Mouse (Mus musculus): ENCODE results near the gene Igdcc4. TPM values are rescaled to one million over a fixed set of nuclear protein-coding genes. Genes with fewer than 3 reads are reported as not detected.
A peak's percentile ranks its signal among the peaks of the same experiment; 100 is the strongest.

The Igdcc4 gene
- polyA plus RNA-seq, 1 experiment from 2014 or later: 10.4 TPM

DNA sequence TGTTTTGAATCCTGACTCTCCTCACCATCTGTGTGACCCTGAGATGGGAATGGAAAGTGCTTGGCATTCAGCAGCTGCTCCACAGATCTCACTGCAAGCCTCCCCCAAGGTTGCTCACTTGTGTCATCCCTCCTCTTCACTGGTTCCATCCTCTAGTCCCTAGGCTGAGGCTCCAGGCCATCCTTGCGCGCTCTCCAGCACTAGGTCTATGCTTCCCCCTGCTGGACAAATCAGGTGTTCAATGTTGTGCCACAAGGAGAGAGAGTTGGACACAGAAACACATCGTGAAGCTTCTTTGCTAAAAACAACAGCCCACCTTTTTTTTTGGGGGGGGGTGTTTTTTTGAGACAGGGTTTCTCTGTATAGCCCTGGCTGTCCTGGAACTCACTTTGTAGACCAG lies 19.6 kb downstream of the Igdcc4 start:
- Histone ChIP-seq H3K36me3 (peaks cover 20% of the 10 kb centered on the region), H3K4me1 (replicated peaks) (peaks cover 23% of the 10 kb centered on the region), H3K9me3 (no peaks in the 10 kb centered on the region), H3K4me3 (no peak overlapping the region), H3K27me3 (ENCODE audit: insufficient read depth, poor library complexity, severe bottlenecking) (peaks cover 46% of the 10 kb centered on the region), H3K27ac (no peak overlapping the region)
- peak; percentile 80 for DNase-seq (ENCODE audit: low spot score)
- 8% methylated on average over 3 of the region's 3 CpGs for WGBS

DNA sequence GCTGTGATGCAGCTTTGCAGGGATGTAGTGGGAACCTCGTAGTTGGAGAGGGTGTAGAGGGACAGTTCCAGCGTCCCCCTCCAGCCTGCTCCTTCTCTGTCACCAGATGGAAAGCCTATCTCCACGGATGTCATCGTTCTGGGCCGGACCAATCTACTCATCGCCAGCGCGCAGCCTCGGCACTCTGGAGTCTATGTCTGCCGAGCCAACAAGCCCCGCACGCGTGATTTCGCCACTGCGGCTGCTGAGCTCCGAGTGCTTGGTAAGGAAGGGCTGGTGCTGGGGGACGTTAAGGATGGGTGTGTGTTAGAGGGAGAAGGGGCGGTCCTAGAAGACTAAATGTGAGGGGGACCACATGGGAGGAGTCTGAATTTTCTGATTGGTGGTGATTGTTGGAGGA lies 21.3 kb downstream of the Igdcc4 start:
- no peak for DNase-seq (ENCODE audit: low spot score)
- Histone ChIP-seq H3K4me3 (peak overlapping the region; percentile 16), H3K36me3 (peaks cover 27% of the 10 kb centered on the region), H3K27ac (0 out of 2 replicates have a peak overlapping the region, but pooled peaks have one; percentile 23), H3K4me1 (replicated peaks) (peaks cover 23% of the 10 kb centered on the region), H3K9me3 (no peaks in the 10 kb centered on the region), H3K27me3 (ENCODE audit: insufficient read depth, poor library complexity, severe bottlenecking) (peaks cover 50% of the 10 kb centered on the region)
- WGBS: 18% methylated on average over 18 of the region's 18 CpGs

DNA sequence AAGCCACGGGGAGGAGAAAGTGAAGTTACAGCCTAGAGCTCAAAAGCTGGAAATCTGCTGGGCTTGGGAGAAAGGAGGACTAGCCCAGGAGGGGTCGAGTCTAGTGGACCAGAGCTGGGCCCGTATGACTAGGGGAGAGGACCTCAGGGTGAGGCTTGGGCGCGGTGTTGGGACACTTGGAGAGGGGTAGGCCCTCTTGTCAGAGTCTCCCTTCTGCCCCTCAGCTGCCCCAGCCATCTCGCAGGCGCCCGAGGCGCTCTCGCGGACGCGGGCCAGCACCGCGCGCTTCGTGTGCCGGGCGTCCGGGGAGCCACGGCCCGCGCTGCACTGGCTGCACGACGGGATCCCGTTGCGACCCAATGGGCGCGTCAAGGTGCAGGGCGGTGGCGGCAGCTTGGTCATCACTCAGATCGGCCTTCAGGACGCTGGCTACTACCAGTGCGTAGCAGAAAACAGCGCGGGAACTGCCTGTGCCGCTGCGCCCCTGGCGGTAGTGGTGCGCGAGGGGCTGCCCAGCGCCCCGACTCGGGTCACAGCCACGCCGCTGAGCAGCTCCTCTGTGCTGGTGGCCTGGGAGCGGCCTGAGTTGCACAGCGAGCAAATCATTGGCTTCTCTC lies 22.4 kb downstream of the Igdcc4 start:
- peaks cover 20% of the 10 kb centered on the region for H3K36me3 ChIP-seq
- H3K27me3 ChIP-seq (ENCODE audit: insufficient read depth, poor library complexity, severe bottlenecking): peaks cover 50% of the 10 kb centered on the region
- DNase-seq (ENCODE audit: low spot score): peak; percentile 90
- H3K4me1 ChIP-seq (replicated peaks): peaks cover 34% of the 10 kb centered on the region
- H3K4me3 ChIP-seq: peak overlapping the region; percentile 58
- 2% methylated on average over 48 of the region's 48 CpGs for WGBS
- H3K27ac ChIP-seq: peak overlapping the region; percentile 88
- no peaks in the 10 kb centered on the region for H3K9me3 ChIP-seq

DNA sequence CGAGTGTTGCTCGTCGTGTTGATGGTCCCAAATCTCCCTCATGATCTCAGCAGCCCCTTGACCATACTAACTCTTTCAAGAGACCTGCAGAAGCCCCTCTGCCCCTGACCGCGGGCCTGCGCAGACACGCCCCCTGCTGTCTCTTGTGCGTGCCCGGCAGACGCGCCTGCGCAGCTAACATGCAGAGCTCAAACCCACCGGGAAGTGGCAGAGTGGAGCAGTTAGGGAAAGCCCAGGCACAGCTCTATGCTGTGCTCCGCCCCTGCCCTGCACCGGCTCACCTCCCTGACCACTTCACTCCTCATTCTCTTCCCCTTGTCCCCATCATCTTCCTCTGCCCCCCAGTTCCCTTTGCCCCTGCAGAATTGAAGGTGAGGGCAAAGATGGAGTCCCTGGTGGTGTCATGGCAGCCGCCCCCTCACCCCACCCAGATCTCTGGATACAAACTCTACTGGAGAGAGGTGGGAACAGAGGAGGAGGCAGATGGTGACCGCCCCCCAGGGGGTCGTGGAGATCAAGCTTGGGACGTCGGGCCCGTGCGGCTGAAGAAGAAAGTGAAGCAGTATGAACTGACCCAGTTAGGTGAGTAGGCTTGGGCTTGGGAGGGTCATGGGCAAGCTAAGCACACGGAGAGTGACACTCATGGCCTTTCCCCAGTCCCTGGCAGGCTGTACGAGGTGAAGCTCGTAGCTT lies 27.0 kb downstream of the Igdcc4 start:
- Histone ChIP-seq H3K9me3 (no peaks in the 10 kb centered on the region), H3K4me1 (replicated peaks) (peaks cover 34% of the 10 kb centered on the region), H3K27ac (peak overlapping the region; percentile 78), H3K36me3 (peaks cover 22% of the 10 kb centered on the region; the same call in 1 of the 2 replicates), H3K27me3 (ENCODE audit: insufficient read depth, poor library complexity, severe bottlenecking) (peaks cover 37% of the 10 kb centered on the region), H3K4me3 (peak overlapping the region; percentile 46)
- peak; percentile 85 for DNase-seq (ENCODE audit: low spot score)
- WGBS: 6% methylated on average over 25 of the region's 25 CpGs

DNA sequence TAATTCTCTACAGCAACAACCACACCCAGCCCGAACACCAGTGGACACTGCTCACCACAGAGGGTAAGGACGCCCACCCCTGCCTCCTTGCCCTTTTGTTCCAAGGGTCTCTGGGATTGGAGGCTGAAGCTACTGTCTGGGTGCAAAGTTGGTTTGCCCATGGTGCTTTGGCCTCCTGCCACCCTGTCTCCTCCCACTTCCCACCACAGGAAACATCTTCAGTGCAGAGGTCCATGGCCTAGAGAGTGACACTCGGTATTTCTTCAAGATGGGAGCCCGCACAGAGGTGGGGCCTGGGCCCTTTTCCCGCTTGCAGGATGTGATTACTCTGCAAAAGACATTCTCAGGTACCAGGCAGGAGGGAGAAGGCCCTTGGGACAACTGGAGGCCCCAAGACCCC lies 30.4 kb downstream of the Igdcc4 start:
- Histone ChIP-seq H3K27me3 (ENCODE audit: insufficient read depth, poor library complexity, severe bottlenecking) (peaks cover 32% of the 10 kb centered on the region), H3K27ac (peak overlapping the region; percentile 66), H3K9me3 (no peaks in the 10 kb centered on the region), H3K4me1 (replicated peaks) (peaks cover 53% of the 10 kb centered on the region), H3K4me3 (no peak overlapping the region), H3K36me3 (peaks cover 22% of the 10 kb centered on the region)
- DNase-seq (ENCODE audit: low spot score): no peak
- WGBS: 81% methylated on average over 5 of the region's 5 CpGs

DNA sequence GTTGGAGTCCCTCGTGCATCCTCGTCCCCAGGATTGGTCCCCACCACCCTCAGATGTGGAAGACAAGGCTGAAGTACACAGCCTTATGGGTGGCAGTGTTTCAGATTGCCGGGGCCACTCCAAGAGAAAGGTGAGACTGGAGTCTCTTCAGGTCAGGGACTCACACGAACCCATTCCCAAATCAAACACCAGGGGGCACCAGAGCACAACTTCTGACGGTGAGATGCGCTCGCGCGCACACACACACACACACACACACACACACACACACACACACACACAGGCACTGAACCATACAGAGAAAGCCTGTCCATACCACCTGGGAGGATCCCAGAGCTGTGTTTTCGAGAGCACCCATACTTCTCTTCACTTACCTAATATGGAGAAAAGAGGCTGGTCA lies 32.5 kb downstream of the Igdcc4 start:
- Histone ChIP-seq H3K4me3 (no peak overlapping the region), H3K36me3 (peaks cover 16% of the 10 kb centered on the region), H3K27ac (peak overlapping the region; percentile 80), H3K4me1 (replicated peaks) (peaks cover 53% of the 10 kb centered on the region), H3K9me3 (no peaks in the 10 kb centered on the region), H3K27me3 (ENCODE audit: insufficient read depth, poor library complexity, severe bottlenecking) (peaks cover 32% of the 10 kb centered on the region)
- 6% methylated on average over 10 of the region's 10 CpGs for WGBS
- peak; percentile 88 for DNase-seq (ENCODE audit: low spot score)

DNA sequence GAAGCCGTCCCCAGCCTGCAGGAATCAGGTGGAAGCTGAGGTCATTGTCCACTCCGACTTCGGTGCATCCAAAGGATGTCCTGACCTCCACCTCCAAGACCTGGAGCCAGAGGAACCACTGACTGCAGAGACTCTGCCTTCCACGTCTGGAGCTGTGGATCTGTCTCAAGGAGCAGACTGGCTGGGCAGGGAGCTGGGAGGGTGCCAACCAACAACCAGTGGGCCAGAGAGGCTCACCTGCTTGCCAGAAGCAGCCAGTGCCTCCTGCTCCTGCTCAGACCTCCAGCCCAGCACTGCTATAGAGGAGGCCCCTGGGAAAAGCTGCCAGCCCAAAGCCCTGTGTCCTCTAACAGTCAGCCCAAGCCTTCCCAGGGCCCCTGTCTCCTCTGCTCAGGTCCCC lies 33.8 kb downstream of the Igdcc4 start:
- Histone ChIP-seq H3K27me3 (ENCODE audit: insufficient read depth, poor library complexity, severe bottlenecking) (peaks cover 32% of the 10 kb centered on the region), H3K9me3 (no peaks in the 10 kb centered on the region), H3K4me3 (no peak overlapping the region), H3K36me3 (peaks cover 16% of the 10 kb centered on the region), H3K4me1 (replicated peaks) (peaks cover 65% of the 10 kb centered on the region), H3K27ac (peak overlapping the region; percentile 80)
- DNase-seq (ENCODE audit: low spot score): no peak
- 86% methylated on average over 4 of the region's 4 CpGs for WGBS

DNA sequence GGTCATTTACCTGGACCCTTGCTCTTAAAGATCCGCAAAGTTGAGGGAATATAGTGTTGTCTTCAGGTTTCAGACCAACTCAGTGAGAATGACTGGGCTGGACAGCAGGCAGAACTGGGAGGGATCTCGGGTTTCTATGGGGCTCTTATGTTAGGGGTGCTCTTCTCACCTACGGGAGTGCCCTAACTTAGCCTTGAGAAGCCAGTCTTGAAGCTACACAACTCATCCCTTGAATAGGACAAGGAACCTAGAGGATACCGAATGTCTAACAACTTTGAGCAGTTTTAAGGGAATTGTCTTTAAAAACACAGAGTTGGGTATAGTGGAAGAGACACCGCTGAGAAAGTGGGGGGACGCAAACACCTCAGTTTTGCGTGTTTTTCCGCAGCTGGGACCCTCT lies 39.2 kb downstream of the Igdcc4 start:
- peaks cover 38% of the 10 kb centered on the region for H3K36me3 ChIP-seq
- WGBS: 2% methylated on average over 8 of the region's 8 CpGs
- H3K4me1 ChIP-seq (replicated peaks): peaks cover 79% of the 10 kb centered on the region
- peaks cover 9% of the 10 kb centered on the region for H3K27me3 ChIP-seq (ENCODE audit: insufficient read depth, poor library complexity, severe bottlenecking)
- no peak for DNase-seq (ENCODE audit: low spot score)
- H3K4me3 ChIP-seq: peak overlapping the region; percentile 77
- no peaks in the 10 kb centered on the region for H3K9me3 ChIP-seq
- peak overlapping the region; percentile 98 for H3K27ac ChIP-seq

DNA sequence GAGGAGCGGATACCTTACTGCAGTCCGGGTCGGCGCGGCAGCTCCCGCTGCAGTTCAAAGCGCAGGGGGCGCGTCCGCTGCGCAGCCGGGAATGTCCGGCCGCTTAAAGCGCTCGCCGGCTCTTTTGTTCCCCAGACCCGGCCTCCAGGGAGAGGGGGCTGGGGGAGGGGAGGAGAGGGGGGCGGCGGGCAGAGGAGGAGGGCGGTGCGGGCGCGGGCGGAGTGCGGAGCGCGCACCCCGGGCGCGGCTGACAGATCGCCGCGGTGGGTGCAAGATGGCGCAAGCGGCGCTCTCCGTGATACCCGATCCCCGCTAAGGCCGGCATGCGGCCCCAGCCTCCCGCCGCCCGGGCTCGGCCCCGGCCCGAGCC lies 39.6 kb downstream of the Igdcc4 start, which contains the start of gene Igdcc3:
Gene Igdcc3, plus strand, starts transcription at position 254 of the 370 bp plus-strand sequence.
- peak; percentile 89 for DNase-seq (ENCODE audit: low spot score)
- under 1% methylated on average over 45 of the region's 48 CpGs for WGBS
- peaks cover 38% of the 10 kb centered on the region for H3K36me3 ChIP-seq
- peak within 1 kb of the TSS; percentile 77 for H3K4me3 ChIP-seq
- H3K4me1 ChIP-seq (replicated peaks): peaks cover 79% of the 10 kb centered on the region
- H3K27me3 ChIP-seq (ENCODE audit: insufficient read depth, poor library complexity, severe bottlenecking): peaks cover 5% of the 10 kb centered on the region; the same call in 1 of the 2 replicates
- H3K9me3 ChIP-seq: no peaks in the 10 kb centered on the region
- peak within 1 kb of the TSS; percentile 98 for H3K27ac ChIP-seq

DNA sequence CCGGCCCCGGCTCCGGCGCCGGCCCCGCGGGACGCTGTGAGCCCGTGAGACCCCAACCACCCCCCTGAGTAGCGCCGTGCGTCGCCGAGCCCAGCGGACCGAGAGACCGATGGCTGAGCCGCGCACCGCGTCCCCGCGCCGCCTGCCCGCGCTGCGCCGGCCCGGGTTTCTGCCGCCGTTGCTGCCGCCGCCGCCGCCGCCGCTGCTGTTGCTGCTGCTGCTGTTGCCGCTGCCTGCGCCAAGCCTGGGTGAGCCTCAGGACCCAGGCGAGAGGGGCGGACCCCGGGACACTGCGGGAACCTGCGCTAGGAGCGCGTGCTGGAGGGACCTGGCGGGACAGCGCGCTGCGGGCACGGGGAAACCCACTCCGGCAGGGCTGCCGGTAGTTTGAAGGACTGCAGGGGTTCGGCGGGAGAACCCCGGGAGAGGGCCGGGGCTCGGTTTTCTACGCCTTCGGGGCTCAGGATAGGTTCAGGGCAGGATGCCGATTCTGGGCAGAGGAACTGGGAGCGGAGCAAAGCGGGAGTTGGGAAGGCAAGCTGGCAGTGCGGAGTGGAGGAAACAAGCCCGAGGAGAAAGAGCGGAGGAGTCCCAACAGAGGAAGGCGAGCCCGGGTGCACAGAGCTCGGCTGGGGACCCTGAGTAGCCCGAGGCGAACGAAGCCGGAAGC lies 40.2 kb downstream of the Igdcc4 start:
- Histone ChIP-seq H3K4me1 (replicated peaks) (peaks cover 79% of the 10 kb centered on the region), H3K27me3 (ENCODE audit: insufficient read depth, poor library complexity, severe bottlenecking) (0 out of 2 replicates have a peak, but pooled peaks cover under 1% of the 10 kb centered on the region), H3K9me3 (no peaks in the 10 kb centered on the region), H3K27ac (peak overlapping the region; percentile 98), H3K36me3 (peaks cover 41% of the 10 kb centered on the region), H3K4me3 (peak overlapping the region; percentile 77)
- DNase-seq (ENCODE audit: low spot score): peak; percentile 71
- WGBS: under 1% methylated on average over 73 of the region's 73 CpGs

DNA sequence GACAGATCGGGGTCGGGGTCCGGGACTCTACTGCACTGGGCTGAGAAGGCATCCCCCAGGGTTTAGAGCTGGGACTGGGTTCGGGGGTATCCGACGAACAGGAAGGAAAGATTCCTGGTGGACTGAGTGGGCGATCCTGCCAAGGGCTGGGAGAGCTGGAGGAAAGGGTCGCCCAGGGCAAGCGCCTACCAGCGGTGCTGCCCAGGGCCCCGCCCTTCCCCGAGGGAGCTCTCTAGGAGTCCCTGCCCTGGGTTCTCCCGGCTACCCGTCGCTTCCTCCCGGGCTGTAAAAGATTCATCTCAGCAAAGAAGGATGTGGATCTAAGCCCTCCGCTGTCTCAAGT lies 40.7 kb downstream of the Igdcc4 start:
- H3K4me1 ChIP-seq (replicated peaks): peaks cover 79% of the 10 kb centered on the region
- H3K36me3 ChIP-seq: peaks cover 46% of the 10 kb centered on the region
- 0% methylated on average over 17 of the region's 17 CpGs for WGBS
- no peak for DNase-seq (ENCODE audit: low spot score)
- H3K27ac ChIP-seq: peak overlapping the region; percentile 98
- H3K27me3 ChIP-seq (ENCODE audit: insufficient read depth, poor library complexity, severe bottlenecking): no peaks in the 10 kb centered on the region
- H3K4me3 ChIP-seq: peak overlapping the region; percentile 77
- no peaks in the 10 kb centered on the region for H3K9me3 ChIP-seq

DNA sequence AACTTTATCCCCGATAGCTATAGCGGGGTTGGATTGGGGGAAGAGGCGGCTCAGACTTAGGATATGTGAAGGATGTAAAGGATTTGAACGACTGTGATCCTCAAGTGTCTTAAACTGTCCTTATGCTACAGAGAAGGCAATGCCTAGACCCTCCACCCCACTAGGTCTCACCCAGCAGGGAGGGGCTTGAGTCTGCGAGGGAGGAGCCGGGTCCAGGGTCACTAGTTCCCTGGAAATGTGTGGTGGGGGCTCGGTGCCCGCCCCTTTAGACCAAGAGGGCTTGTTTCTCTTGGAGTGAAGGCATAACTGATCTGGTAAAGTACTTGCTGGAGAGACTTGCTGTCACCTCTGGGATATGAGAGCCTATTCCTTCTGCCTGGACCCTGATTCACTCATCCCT lies 41.1 kb downstream of the Igdcc4 start:
- Histone ChIP-seq H3K4me1 (replicated peaks) (peaks cover 80% of the 10 kb centered on the region), H3K27ac (peak overlapping the region; percentile 98), H3K4me3 (peak overlapping the region; percentile 77), H3K36me3 (peaks cover 51% of the 10 kb centered on the region), H3K9me3 (no peaks in the 10 kb centered on the region), H3K27me3 (ENCODE audit: insufficient read depth, poor library complexity, severe bottlenecking) (no peaks in the 10 kb centered on the region)
- DNase-seq (ENCODE audit: low spot score): peak; percentile 75
- WGBS: under 1% methylated on average over 8 of the region's 8 CpGs

DNA sequence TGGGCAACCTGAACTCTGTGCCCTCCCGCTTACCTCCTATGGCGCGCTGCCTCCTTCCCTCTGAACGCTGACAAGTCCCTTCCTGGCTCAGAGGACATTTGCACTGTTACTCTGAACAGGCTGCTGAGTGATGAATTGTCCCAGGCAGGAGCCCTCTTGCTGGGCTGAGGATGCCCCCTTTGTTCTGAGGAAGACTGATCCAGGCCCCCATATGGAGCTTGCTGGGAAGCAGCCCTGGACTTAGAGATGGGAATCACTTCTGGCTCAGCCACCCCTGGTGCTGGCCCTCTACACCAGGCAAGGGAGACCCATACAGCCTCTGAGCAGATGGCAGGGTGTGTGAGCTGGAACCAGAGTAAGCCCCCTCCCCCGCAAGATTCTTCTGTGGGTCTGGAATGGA lies 44.7 kb downstream of the Igdcc4 start:
- H3K27me3 ChIP-seq (ENCODE audit: insufficient read depth, poor library complexity, severe bottlenecking): no peaks in the 10 kb centered on the region
- DNase-seq (ENCODE audit: low spot score): no peak
- peak overlapping the region; percentile 36 for H3K4me3 ChIP-seq
- H3K9me3 ChIP-seq: no peaks in the 10 kb centered on the region
- peaks cover 87% of the 10 kb centered on the region for H3K36me3 ChIP-seq
- H3K4me1 ChIP-seq (replicated peaks): peaks cover 88% of the 10 kb centered on the region
- H3K27ac ChIP-seq: peak overlapping the region; percentile 78
- WGBS: 33% methylated on average over 5 of the region's 5 CpGs
